Mouse (Mus musculus) cerebellum, postnatal 36 days (tissue): ENCODE measurements at regions not wholly inside any gene's neighbourhood (a gene's known extent, or its start where the extent isn't known, plus 50 kb on each side); places are given as distances from the start of the nearest gene placed in this dataset.
A peak's percentile ranks its signal among the peaks of the same experiment; 100 is the strongest.

Experiments used
- DNase-seq, 2 experiments: peaks; one replicate each; pipeline ENCODE4 v3.0.0; 2021 to 2022; ENCODE audit warnings: mixed read lengths in 2 of 2

- DNase-seq = peak; percentile 1 to 2
These were observed 98.4 kb downstream of the Sqor start for GRCm38 (mm10) chr2:122863343-122863970.

- peak; percentile 4 to 9 for DNase-seq
These were observed 98.9 kb downstream of the Sqor start for GRCm38 (mm10) chr2:122863971-122864348.

- no peak for DNase-seq
These were observed 122.1 kb downstream of the Sqor start for GRCm38 (mm10) chr2:122887111-122887510.

GRCm38 (mm10) chr2:122887526-122887925 is 122.5 kb downstream of the Sqor start:
- DNase-seq = no peak

GRCm38 (mm10) chr2:122905129-122906072 is 140.4 kb downstream of the Sqor start:
- DNase-seq = no peak

- no peak for DNase-seq
These were observed 151.7 kb downstream of the Sqor start for GRCm38 (mm10) chr2:122916772-122917171.

- peak in 1 of 2 experiments; percentile 6 for DNase-seq
These were observed 172.9 kb downstream of the Sqor start for GRCm38 (mm10) chr2:122937922-122938321.

GRCm38 (mm10) chr2:122944841-122945240 is 179.8 kb downstream of the Sqor start:
- no peak for DNase-seq

GRCm38 (mm10) chr2:122945891-122946290 is 180.9 kb downstream of the Sqor start:
- no peak for DNase-seq

- no peak for DNase-seq
These were observed 184.0 kb downstream of the Sqor start for GRCm38 (mm10) chr2:122949031-122949430.

GRCm38 (mm10) chr2:122961701-122962100 is 196.7 kb downstream of the Sqor start:
- DNase-seq = no peak

- no peak for DNase-seq
These were observed 204.0 kb downstream of the Sqor start for GRCm38 (mm10) chr2:122968809-122969628.
